Mouse (Mus musculus) heart, embryonic 11.5 days (tissue): ENCODE measurements at regions not wholly inside any gene's neighbourhood (a gene's known extent, or its start where the extent isn't known, plus 50 kb on each side); places are given as distances from the start of the nearest gene placed in this dataset.

ENCODE experiments used
- ATAC-seq: fragments of 200-750 bp; cut with Nextera tagmentation; replicated peaks from 2 replicates; pipeline ENCODE4 v1.8.0; 2017; ENCODE audit warnings: moderate library complexity; ENCODE audit not compliant: insufficient number of reproducible peaks, low FRiP score, low TSS enrichment
- H3K27ac ChIP-seq: fragments of 300-500 bp; sonication (generic); 2 replicates; pipeline ENCODE4 v1.5.1; 2014; ENCODE audit warnings: mild to moderate bottlenecking, low read depth, low read length
- H3K27me3 ChIP-seq: fragments of 300-500 bp; sonication (generic); 2 replicates; pipeline ENCODE4 v1.6.1; 2014; ENCODE audit warnings: mild to moderate bottlenecking, low read length, mixed read lengths; ENCODE audit not compliant: control insufficient read depth, insufficient read depth
- H3K36me3 ChIP-seq: fragments of 300-500 bp; sonication (generic); 2 replicates; pipeline ENCODE4 v1.6.1; 2014; ENCODE audit warnings: mild to moderate bottlenecking, low read length, moderate library complexity, mixed read lengths; ENCODE audit not compliant: control insufficient read depth, insufficient read depth
- H3K4me1 ChIP-seq: fragments of 300-500 bp; sonication (generic); 2 replicates; pipeline ENCODE4 v1.6.1; 2014; ENCODE audit warnings: low read length; ENCODE audit not compliant: control insufficient read depth, insufficient read depth
- H3K4me2 ChIP-seq: fragments of 300-500 bp; sonication (generic); 2 replicates; pipeline ENCODE4 v1.6.1; 2014; ENCODE audit warnings: mild to moderate bottlenecking, moderate library complexity
- H3K4me3 ChIP-seq: fragments of 300-500 bp; sonication (generic); 2 replicates; pipeline ENCODE4 v1.5.1; 2014; ENCODE audit warnings: low read depth, low read length
- H3K9ac ChIP-seq: fragments of 300-500 bp; sonication (generic); 2 replicates; pipeline ENCODE4 v1.6.1; 2014; ENCODE audit warnings: mild to moderate bottlenecking, low read depth, low read length, moderate library complexity
- H3K9me3 ChIP-seq: fragments of 300-500 bp; sonication (generic); replicated peaks from 2 replicates; pipeline ENCODE4 v1.6.1; 2016; ENCODE audit warnings: low read length; ENCODE audit not compliant: control insufficient read depth
- WGBS: fragments of 180-500 bp; shearing (Covaris S2); extraction: QIAGEN DNeasy Blood & Tissue Kit; methylation state at CpG from one replicate; pipeline ENCODE4 v1.1.7; 2014; ENCODE audit not compliant: insufficient replicate concordance; 5-methylcytosine and 5-hydroxymethylcytosine counted together

- no peaks in the 10 kb centered on the region for H3K4me1 ChIP-seq
- H3K27me3 ChIP-seq: no peaks in the 10 kb centered on the region
- no peaks in the 10 kb centered on the region; the same call in 1 of the 2 replicates for H3K9me3 ChIP-seq
- no peak overlapping the region for H3K4me3 ChIP-seq
- ATAC-seq: no peak
- H3K27ac ChIP-seq: no peak overlapping the region
- no peak overlapping the region for H3K4me2 ChIP-seq
- H3K9ac ChIP-seq: no peak overlapping the region
- WGBS: 59% methylated on average over 8 of the region's 8 CpGs
- H3K36me3 ChIP-seq: no peaks in the 10 kb centered on the region
These were observed 358.4 kb upstream of the Kcnab2 start for GRCm38 (mm10) chr4:152836080-152836479.

DNA sequence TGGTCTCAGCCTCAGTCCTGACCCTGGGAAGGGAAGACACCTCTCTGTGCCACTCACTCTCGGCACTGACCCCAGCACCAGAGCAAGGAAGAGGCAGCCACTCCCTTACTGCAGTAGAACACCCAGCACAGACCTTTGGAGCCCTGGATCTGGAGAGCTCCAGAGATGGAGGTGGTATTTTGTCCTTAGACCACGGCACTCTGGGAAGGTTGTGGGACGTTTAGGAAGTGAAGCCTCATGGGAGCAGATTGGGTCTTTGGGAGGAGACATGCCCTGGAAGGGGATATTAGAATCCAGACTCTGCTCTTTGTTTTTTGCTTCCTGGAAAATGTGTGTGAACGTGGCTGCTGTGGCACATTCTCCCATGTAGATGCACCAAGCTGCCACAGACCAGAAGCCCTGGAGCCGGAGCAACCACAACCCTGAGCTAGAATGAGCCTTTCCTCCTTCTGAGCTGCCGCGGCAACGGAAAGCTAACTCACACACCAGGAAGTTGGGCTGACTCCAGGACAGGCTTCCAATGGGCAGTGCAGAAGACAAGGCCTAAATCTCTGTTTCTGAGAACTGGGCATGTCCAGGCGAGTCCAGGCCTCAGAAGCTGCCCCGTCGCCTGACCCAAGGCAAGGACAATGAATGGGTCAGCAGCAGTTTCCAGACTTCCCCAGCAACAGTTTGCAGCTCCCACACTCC, 356.9 kb upstream of the Kcnab2 start:
- H3K4me1 ChIP-seq: no peaks in the 10 kb centered on the region
- WGBS: 69% methylated on average over 11 of the region's 11 CpGs
- H3K36me3 ChIP-seq: no peaks in the 10 kb centered on the region
- H3K4me3 ChIP-seq: no peak overlapping the region
- H3K9ac ChIP-seq: no peak overlapping the region
- no peak overlapping the region for H3K4me2 ChIP-seq
- H3K27me3 ChIP-seq: no peaks in the 10 kb centered on the region
- H3K27ac ChIP-seq: no peak overlapping the region
- ATAC-seq: no peak
- H3K9me3 ChIP-seq: no peaks in the 10 kb centered on the region; the same call in 1 of the 2 replicates

DNA sequence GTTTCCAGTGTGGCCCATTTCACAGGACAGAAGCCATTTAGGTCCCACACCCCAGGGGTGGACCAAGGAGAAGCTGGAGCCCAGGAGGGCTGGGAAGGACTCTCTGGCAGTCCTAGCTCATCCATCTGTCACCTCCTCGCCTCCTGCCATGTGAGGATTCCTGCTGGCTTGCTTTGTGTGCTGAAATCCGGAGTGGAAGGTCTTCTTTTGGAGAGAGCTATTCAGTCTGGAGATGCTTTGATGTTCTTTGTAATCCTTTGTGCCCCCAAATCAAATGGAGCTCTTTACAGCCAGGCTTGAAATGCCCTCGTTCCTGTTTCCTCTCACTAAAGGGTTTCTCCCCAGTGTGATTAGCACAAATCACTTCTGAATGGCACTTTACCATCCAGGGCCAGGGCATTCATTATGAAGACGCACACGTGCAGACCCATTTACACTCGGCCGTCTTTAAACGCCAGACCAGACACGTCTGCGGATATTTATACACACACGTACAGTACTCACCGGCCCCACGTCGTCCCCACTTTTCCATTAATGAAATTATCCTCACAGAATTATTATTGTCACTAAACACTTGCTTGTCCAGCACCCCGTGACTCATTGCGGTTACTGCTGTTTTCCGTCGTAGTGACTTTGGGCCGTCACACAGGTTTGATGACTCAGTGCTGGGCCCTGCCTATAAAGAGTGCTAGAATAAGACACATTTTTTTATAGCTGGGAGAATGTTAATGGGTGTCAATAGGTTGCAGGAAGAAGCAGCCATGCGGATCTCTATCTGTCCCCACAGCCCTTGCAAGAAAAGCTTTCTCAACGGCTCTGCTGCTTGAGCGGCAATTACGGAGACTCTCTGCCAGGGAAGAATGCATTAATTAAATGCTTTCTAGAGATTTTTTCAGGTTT, 356.0 kb upstream of the Kcnab2 start:
- H3K9me3 ChIP-seq: no peaks in the 10 kb centered on the region; the same call in 1 of the 2 replicates
- H3K9ac ChIP-seq: no peak overlapping the region
- no peak overlapping the region for H3K4me2 ChIP-seq
- no peak for ATAC-seq
- no peaks in the 10 kb centered on the region for H3K4me1 ChIP-seq
- no peak overlapping the region for H3K27ac ChIP-seq
- no peak overlapping the region for H3K4me3 ChIP-seq
- no peaks in the 10 kb centered on the region for H3K27me3 ChIP-seq
- H3K36me3 ChIP-seq: no peaks in the 10 kb centered on the region
- WGBS: 63% methylated on average over 23 of the region's 23 CpGs

GRCm38 (mm10) chr4:152832757-152833363, 355.2 kb upstream of the Kcnab2 start:
- Histone ChIP-seq H3K4me1 (no peaks in the 10 kb centered on the region), H3K4me3 (no peak overlapping the region), H3K36me3 (no peaks in the 10 kb centered on the region), H3K27me3 (no peaks in the 10 kb centered on the region), H3K9ac (no peak overlapping the region), H3K4me2 (no peak overlapping the region), H3K9me3 (peaks cover 5% of the 10 kb centered on the region; the same call in 1 of the 2 replicates), H3K27ac (no peak overlapping the region)
- ATAC-seq: no peak
- 81% methylated on average over 10 of the region's 10 CpGs for WGBS

GRCm38 (mm10) chr4:152825185-152825584, 347.5 kb upstream of the Kcnab2 start:
- H3K4me2 ChIP-seq: no peak overlapping the region
- peaks cover 9% of the 10 kb centered on the region; the same call in 1 of the 2 replicates for H3K9me3 ChIP-seq
- ATAC-seq: no peak
- H3K9ac ChIP-seq: no peak overlapping the region
- H3K27me3 ChIP-seq: 0 out of 2 replicates have a peak, but pooled peaks cover 4% of the 10 kb centered on the region
- H3K4me1 ChIP-seq: no peaks in the 10 kb centered on the region
- no peak overlapping the region for H3K4me3 ChIP-seq
- H3K36me3 ChIP-seq: no peaks in the 10 kb centered on the region
- WGBS: 26% methylated on average over 7 of the region's 12 CpGs
- no peak overlapping the region for H3K27ac ChIP-seq

DNA sequence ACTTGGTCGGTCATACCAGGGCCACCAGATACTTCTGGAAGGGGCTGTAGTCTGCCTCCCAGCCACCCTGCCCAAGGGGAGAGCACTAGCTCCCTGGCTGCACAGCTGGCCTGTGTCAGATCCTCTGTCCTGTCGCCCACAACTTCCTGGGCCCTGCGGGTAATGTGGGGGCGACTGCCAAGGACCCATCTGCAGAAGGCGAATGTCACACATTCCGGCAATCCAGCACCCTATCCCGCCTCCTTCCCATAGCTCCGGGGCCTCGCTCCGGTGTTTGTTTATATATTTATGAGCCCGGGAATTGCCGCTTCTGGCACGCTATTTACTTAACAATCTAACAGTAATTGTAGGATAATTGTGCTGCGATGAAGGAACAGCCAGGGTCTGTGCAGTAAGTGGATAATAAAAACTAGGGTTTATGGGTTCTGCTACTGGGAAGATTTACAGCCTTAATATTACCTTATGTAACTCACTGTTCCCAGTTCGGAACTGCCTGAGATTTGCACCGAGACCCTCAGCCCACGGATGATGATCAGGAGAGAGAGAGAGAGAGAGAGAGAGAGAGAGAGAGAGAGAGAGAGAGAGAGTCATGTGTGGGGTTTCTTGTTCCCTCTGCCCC, 338.6 kb upstream of the Kcnab2 start:
- Histone ChIP-seq H3K27ac (no peak overlapping the region), H3K4me3 (no peak overlapping the region), H3K4me1 (no peaks in the 10 kb centered on the region), H3K9me3 (no peaks in the 10 kb centered on the region), H3K27me3 (no peaks in the 10 kb centered on the region), H3K9ac (no peak overlapping the region), H3K4me2 (no peak overlapping the region), H3K36me3 (no peaks in the 10 kb centered on the region)
- WGBS: 72% methylated on average over 17 of the region's 17 CpGs
- ATAC-seq: no peak

DNA sequence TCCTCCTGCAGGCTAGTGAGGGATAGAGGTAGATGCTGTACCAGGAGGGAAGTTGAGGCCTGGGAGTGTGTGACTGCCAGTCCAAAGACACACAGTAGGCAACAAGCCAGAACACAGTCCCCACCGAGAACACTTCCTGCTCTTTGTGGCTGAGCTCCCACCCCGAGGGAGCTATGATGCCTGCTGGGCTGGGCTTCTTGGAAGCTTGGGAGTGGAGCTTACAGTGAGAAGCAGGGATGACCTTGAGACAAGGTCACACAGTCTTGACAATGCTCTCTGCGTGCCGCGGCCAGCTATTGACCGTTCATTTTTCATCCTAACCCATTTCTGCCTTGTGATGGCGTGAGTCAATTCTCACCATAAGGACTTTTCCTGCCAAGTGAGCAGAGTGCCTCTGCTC, 328.9 kb upstream of the Kcnab2 start:
- no peak overlapping the region for H3K4me3 ChIP-seq

DNA sequence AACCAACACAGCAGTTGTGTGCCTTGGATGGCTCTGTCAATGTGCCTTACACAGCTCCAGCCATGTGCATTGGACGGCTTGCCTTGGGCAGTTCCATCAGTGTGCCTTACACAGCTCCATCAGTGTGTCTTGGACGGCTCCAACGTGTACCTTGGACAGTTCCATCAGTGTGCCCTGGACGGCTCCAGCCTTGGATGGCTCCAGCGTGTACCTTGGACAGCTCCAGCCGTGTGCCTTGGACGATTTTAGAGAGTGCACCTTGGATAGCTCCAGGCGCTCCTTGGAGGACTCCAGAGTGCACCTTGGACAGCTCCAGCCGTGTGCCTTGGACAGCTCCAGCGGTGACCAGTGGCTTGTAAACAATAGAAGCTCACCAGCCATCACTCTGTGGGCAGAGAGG, 321.7 kb upstream of the Kcnab2 start:
- H3K9me3 ChIP-seq: no peaks in the 10 kb centered on the region
- no peak overlapping the region for H3K9ac ChIP-seq
- peak; percentile 59; the same call in 1 of the 2 replicates for ATAC-seq
- WGBS: 8% methylated on average over 10 of the region's 10 CpGs
- H3K36me3 ChIP-seq: no peaks in the 10 kb centered on the region
- H3K27me3 ChIP-seq: no peaks in the 10 kb centered on the region
- H3K27ac ChIP-seq: no peak overlapping the region
- no peaks in the 10 kb centered on the region for H3K4me1 ChIP-seq
- H3K4me3 ChIP-seq: no peak overlapping the region
- H3K4me2 ChIP-seq: no peak overlapping the region

More for the DNA sequence above, 328.9 kb upstream of the Kcnab2 start:
- no peak for ATAC-seq
- H3K9ac ChIP-seq: no peak overlapping the region
- no peak overlapping the region for H3K4me2 ChIP-seq
- H3K27ac ChIP-seq: no peak overlapping the region
- WGBS: 83% methylated on average over 7 of the region's 7 CpGs
- H3K9me3 ChIP-seq: 0 out of 2 replicates have a peak, but pooled peaks cover 2% of the 10 kb centered on the region
- H3K36me3 ChIP-seq: no peaks in the 10 kb centered on the region
- H3K27me3 ChIP-seq: no peaks in the 10 kb centered on the region
- no peaks in the 10 kb centered on the region for H3K4me1 ChIP-seq
